In genomic region chr5:34973560-34974317, GRCm38 (mm10) we compare ENCODE assay signal across 15 mouse cellular contexts. TPM values are rescaled to one million over a fixed set of nuclear protein-coding genes. Genes with fewer than 3 reads are reported as not detected.
DNase-seq lines count a peak whose midpoint lies in the region; ATAC-seq and TF ChIP-seq lines count a peak whose summit lies in the region.
"Had no signal": no experiment of that assay in that cellular context is flagged by ENCODE, and none has a peak within 500 bp of the region (broad histone marks: within the 10 kb centered on the region; RNA-seq: fewer than 3 reads in every experiment).

No protein-coding gene starts in this region.

- H3K79me2 ChIP-seq in liver, adult 2 months (ENCODE audit: control insufficient read depth, insufficient read depth, low read length), result no peaks in the 10 kb centered on the region

- H3K4me2 ChIP-seq in midbrain, embryonic 12.5 days (replicated peaks), result no peak overlapping the region
- no peak overlapping the region for H3K4me2 ChIP-seq in midbrain, embryonic 15.5 days
- H3K4me2 ChIP-seq: lung, embryonic 14.5 days; neural tube, embryonic 12.5 days had no signal

- 0 out of 2 replicates have a peak overlapping the region, but pooled peaks have one; percentile 1 for H3K9ac ChIP-seq in midbrain, embryonic 12.5 days (replicated peaks)
- H3K9ac ChIP-seq in midbrain, embryonic 15.5 days, result no peak overlapping the region
- H3K9ac ChIP-seq in liver, adult 2 months (ENCODE audit: low read depth, low read length), result no peak overlapping the region; the same call in 1 of the 2 replicates
- H3K9ac ChIP-seq: lung, embryonic 14.5 days; neural tube, embryonic 12.5 days had no signal

- DNase-seq in heart, adult 11 months, result peak; percentile 94
- no peak for DNase-seq in heart, postnatal 14 days
- peak; percentile 15 for DNase-seq in liver, adult 2 months (ENCODE audit: extremely low read depth, low read depth, low spot score)
- DNase-seq in ovary, postnatal 14 days (ENCODE audit: low spot score), result no peak
- no peak for DNase-seq in lung, postnatal 10 days
- DNase-seq in urinary bladder, postnatal 10 days (ENCODE audit: low spot score), result no peak
- DNase-seq: cerebellum, adult 2 months; lung, embryonic 14.5 days; right cerebral cortex, adult 18-20 months; thymus, postnatal 4 days had no signal

- H3K27me3 ChIP-seq in midbrain, embryonic 12.5 days, result no peaks in the 10 kb centered on the region
- H3K27me3 ChIP-seq in midbrain, embryonic 15.5 days (replicated peaks), result no peaks in the 10 kb centered on the region
- H3K27me3 ChIP-seq in liver, adult 2 months (ENCODE audit: control insufficient read depth, insufficient read depth, low read length), result no peaks in the 10 kb centered on the region
- H3K27me3 ChIP-seq: neural tube, embryonic 12.5 days had no signal

- no peak for ATAC-seq in midbrain, embryonic 12.5 days (ENCODE audit: low FRiP score, low read depth)
- no peak for ATAC-seq in midbrain, embryonic 15.5 days (replicated peaks)
- ATAC-seq: forebrain, embryonic 14.5 days had no signal

- H3K27ac ChIP-seq in midbrain, embryonic 12.5 days (replicated peaks), result no peak overlapping the region
- no peak overlapping the region for H3K27ac ChIP-seq in midbrain, embryonic 15.5 days
- 0 out of 2 replicates have a peak overlapping the region, but pooled peaks have one; percentile 10 for H3K27ac ChIP-seq in liver, adult 2 months (replicated peaks; ENCODE audit: insufficient read depth, low read depth, low read length)
- H3K27ac ChIP-seq: left cerebral cortex, adult 2 months; neural tube, embryonic 12.5 days had no signal

- no peak overlapping the region for H3K4me3 ChIP-seq in midbrain, embryonic 12.5 days
- no peak overlapping the region for H3K4me3 ChIP-seq in midbrain, embryonic 15.5 days
- H3K4me3 ChIP-seq in liver, adult 2 months (ENCODE audit: insufficient read depth, low read depth, low read length), result no peak overlapping the region; the same call in 1 of the 2 replicates
- H3K4me3 ChIP-seq: left cerebral cortex, adult 2 months; neural tube, embryonic 12.5 days had no signal

- TF ChIP-seq CTCF in liver, adult 2 months (IDR thresholded peaks at IDR 0.05; ENCODE audit: low read depth, low read length), result no peak

- 84% methylated on average over 8 of the region's 8 CpGs for WGBS in midbrain, embryonic 12.5 days
- 86% methylated on average over 8 of the region's 8 CpGs for WGBS in midbrain, embryonic 15.5 days
- 48% methylated on average over 8 of the region's 8 CpGs for WGBS in liver, adult 2 months

- no peak for TF ChIP-seq POLR2A in liver, adult 2 months (IDR thresholded peaks at IDR 0.05; ENCODE audit: extremely low read depth, insufficient read depth, low read length)

- intact Hi-C loops in heart, postnatal 14 days (cut with DNase I), result no loop called here

- H3K4me1 ChIP-seq in midbrain, embryonic 12.5 days, result peaks cover 9% of the 10 kb centered on the region
- H3K4me1 ChIP-seq in midbrain, embryonic 15.5 days, result peaks cover 3% of the 10 kb centered on the region; the same call in 1 of the 2 replicates
- H3K4me1 ChIP-seq in liver, adult 2 months (ENCODE audit: control insufficient read depth, insufficient read depth, low read length), result peaks cover 8% of the 10 kb centered on the region

- peaks cover 71% of the 10 kb centered on the region for H3K36me3 ChIP-seq in midbrain, embryonic 12.5 days
- H3K36me3 ChIP-seq in midbrain, embryonic 15.5 days (replicated peaks), result peaks cover 13% of the 10 kb centered on the region
- no peaks in the 10 kb centered on the region for H3K36me3 ChIP-seq in liver, adult 2 months (ENCODE audit: control insufficient read depth, insufficient read depth, low read length)

- no peaks in the 10 kb centered on the region for H3K9me3 ChIP-seq in midbrain, embryonic 12.5 days
- H3K9me3 ChIP-seq in midbrain, embryonic 15.5 days, result no peaks in the 10 kb centered on the region
- H3K9me3 ChIP-seq: neural tube, embryonic 12.5 days had no signal

RNA-seq across cellular contexts. Expression of gene Rgs12, which starts 24.5 kb away (rescaled TPM):
- total RNA-seq in heart, postnatal 14 days (2021), result 10 to 100 TPM; 24.3 to 30.4 TPM
- polyA plus RNA-seq in midbrain, embryonic 12.5 days (2016; fragmentation: Nextera tagmentation; extraction: Ambion mirVana), result 81.7 and 84.6 TPM in 2 replicates
- 52.7 and 60.1 TPM in 2 replicates for polyA plus RNA-seq in midbrain, embryonic 15.5 days (2015; fragmentation: Nextera tagmentation; extraction: Ambion mirVana)
- 3.0 and 4.7 TPM in 2 replicates for total RNA-seq in liver, adult 2 months (2014; rRNA removed)
- 6.3 and 6.8 TPM in 2 replicates for polyA plus RNA-seq in liver, adult 2 months (2012; rRNA removed)

Comparison
In these comparisons a context has a peak if more than half of its experiments do, and no peak if none do; other contexts are left out.
1. DNase-seq: peak in heart, adult 11 months (single experiment) and liver, adult 2 months (single experiment); none in heart, postnatal 14 days (0 of 2), ovary, postnatal 14 days (single experiment), lung, postnatal 10 days (single experiment) and urinary bladder, postnatal 10 days (single experiment).